Mouse (Mus musculus) hindbrain, postnatal 0 days (tissue): Measurements from ENCODE around the gene Fmo3. TPM values are rescaled to one million over a fixed set of nuclear protein-coding genes. Genes with fewer than 3 reads are reported as not detected.

Experiments
- ATAC-seq: fragments of 200-750 bp; cut with Nextera tagmentation; 2 replicates; pipeline ENCODE4 v1.8.0; 2017; ENCODE audit warnings: mild to moderate bottlenecking, moderate TSS enrichment, moderate library complexity
- DNase-seq: peaks from one replicate; pipeline ENCODE4 v3.0.0-alpha.2; 2015; ENCODE audit warnings: low spot score
- H3K27ac ChIP-seq: fragments of 300-500 bp; sonication (generic); 2 replicates; pipeline ENCODE4 v1.5.1; 2014; ENCODE audit warnings: mild to moderate bottlenecking
- H3K27me3 ChIP-seq: fragments of 300-500 bp; sonication (generic); 2 replicates; pipeline ENCODE4 v1.6.1; 2014; ENCODE audit warnings: low read length, mixed read lengths; ENCODE audit not compliant: insufficient read depth
- H3K36me3 ChIP-seq: fragments of 300-500 bp; sonication (generic); 2 replicates; pipeline ENCODE4 v1.6.1; 2014; ENCODE audit warnings: low read length, mixed read lengths; ENCODE audit not compliant: insufficient read depth
- H3K4me1 ChIP-seq: fragments of 300-500 bp; sonication (generic); 2 replicates; pipeline ENCODE4 v1.6.1; 2014; ENCODE audit warnings: antibody characterized with exemption, low read length, mixed read lengths; ENCODE audit not compliant: insufficient read depth
- H3K4me2 ChIP-seq: fragments of 300-500 bp; sonication (generic); 2 replicates; pipeline ENCODE4 v1.6.1; 2014; ENCODE audit warnings: low read depth, mild to moderate bottlenecking, low read length, moderate library complexity, mixed read lengths
- H3K4me3 ChIP-seq: fragments of 300-500 bp; sonication (generic); 2 replicates; pipeline ENCODE4 v1.5.1; 2014; ENCODE audit warnings: low read length
- H3K9ac ChIP-seq: fragments of 300-500 bp; sonication (generic); replicated peaks from 2 replicates; pipeline ENCODE4 v1.6.1; 2014; ENCODE audit warnings: mild to moderate bottlenecking, low read length, moderate library complexity, mixed read lengths
- H3K9me3 ChIP-seq: fragments of 300-500 bp; sonication (generic); 2 replicates; pipeline ENCODE4 v1.6.1; 2016; ENCODE audit warnings: low read length, mixed read lengths
- CTCF ChIP-seq: IDR thresholded peaks from 2 replicates; pipeline ENCODE4 v1.5.1; 2016; ENCODE audit warnings: antibody characterized with exemption, control low read depth, low read depth
- WGBS: fragments of 180-500 bp; shearing (Covaris S2); extraction: QIAGEN DNeasy Blood & Tissue Kit; methylation state at CpG from one replicate; pipeline ENCODE4 v1.1.7; 2014; 5-methylcytosine and 5-hydroxymethylcytosine counted together
- polyA plus RNA-seq: library from polyadenylated mRNA; unstranded; fragments of >200 nt; fragmentation: Nextera tagmentation; extraction: Ambion mirVana; gene quantifications from 2 replicates; pipeline ENCODE4 v1.2.1, GENCODE M21; 2015
- total RNA-seq: library from RNA; depleted of rRNA; stranded (reverse); fragments of >200 nt; gene quantifications from 2 replicates; pipeline ENCODE4 v1.2.3, GENCODE M21; 2014

Gene Fmo3
- total and polyA plus RNA-seq, 2 experiments from 2014 or later: not detected

DNA sequence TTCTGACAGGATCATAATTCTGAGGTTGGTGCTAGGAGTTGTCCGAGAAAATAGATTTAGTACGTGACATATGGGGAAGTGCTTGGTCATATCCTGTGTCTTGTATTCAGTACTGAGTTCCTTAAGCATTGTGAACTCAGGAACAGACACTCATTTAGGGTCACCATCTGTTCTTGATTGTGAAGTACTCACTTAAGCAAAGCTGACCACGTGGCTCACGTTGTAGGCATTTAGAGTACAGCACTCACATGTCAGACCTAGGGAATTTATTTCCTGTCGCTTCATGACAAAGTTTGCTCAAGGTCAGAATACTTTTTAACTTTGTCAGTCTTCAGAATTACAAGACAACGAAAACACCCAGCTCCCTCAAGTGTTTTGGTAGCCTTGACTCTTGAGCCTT, 40.6 kb downstream of the Fmo3 start:
- TF ChIP-seq CTCF: no peak
- WGBS: 76% methylated on average over 6 of the region's 6 CpGs
- no peaks in the 10 kb centered on the region for H3K9me3 ChIP-seq

DNA sequence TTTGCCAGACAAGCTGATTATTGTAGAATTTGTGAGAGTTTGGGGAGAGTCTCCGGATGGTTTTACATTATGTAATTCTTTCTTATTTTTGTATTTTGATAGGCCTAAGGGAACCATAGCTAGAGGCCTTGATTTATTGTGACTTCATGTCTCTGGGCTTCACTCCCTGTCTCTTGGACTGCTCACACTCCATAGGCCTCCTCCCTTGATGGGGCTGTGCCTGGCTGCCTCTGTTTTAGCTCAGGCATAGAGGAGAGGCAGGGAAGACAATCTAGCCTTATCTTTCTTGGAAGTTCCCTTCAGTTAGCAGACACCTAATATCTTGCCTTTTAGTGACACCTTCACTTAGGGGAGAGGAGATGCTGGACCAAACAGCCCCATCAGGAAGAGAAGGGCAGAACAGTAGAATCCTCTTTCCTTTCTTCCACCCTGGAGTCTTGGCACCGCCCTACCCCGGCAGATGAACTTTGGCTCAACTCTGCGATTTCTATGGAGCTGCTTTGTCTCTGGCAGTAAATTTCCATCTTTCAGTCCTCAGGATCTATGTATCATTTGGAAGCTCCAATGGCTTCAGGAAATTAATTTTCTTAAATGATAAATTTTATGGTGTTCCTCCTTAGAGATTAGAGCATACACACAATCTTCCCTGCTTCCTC, 45.5 kb downstream of the Fmo3 start:
- no peaks in the 10 kb centered on the region for H3K27me3 ChIP-seq
- WGBS: 79% methylated on average over 4 of the region's 4 CpGs
- H3K9me3 ChIP-seq: no peaks in the 10 kb centered on the region
- TF ChIP-seq CTCF: no peak
- H3K4me1 ChIP-seq: no peaks in the 10 kb centered on the region
- H3K36me3 ChIP-seq: no peaks in the 10 kb centered on the region
- H3K4me3 ChIP-seq: no peak overlapping the region
- ATAC-seq (no peak), DNase-seq (no peak)
- H3K27ac ChIP-seq: no peak overlapping the region
- no peak overlapping the region for H3K9ac ChIP-seq
- H3K4me2 ChIP-seq: no peak overlapping the region

More for the DNA sequence above, 40.6 kb downstream of the Fmo3 start:
- DNase-seq (no peak), ATAC-seq (no peak)
- no peak overlapping the region for H3K27ac ChIP-seq
- no peaks in the 10 kb centered on the region for H3K4me1 ChIP-seq
- no peak overlapping the region for H3K4me3 ChIP-seq
- H3K4me2 ChIP-seq: no peak overlapping the region
- no peak overlapping the region for H3K9ac ChIP-seq
- H3K36me3 ChIP-seq: no peaks in the 10 kb centered on the region
- no peaks in the 10 kb centered on the region for H3K27me3 ChIP-seq

DNA sequence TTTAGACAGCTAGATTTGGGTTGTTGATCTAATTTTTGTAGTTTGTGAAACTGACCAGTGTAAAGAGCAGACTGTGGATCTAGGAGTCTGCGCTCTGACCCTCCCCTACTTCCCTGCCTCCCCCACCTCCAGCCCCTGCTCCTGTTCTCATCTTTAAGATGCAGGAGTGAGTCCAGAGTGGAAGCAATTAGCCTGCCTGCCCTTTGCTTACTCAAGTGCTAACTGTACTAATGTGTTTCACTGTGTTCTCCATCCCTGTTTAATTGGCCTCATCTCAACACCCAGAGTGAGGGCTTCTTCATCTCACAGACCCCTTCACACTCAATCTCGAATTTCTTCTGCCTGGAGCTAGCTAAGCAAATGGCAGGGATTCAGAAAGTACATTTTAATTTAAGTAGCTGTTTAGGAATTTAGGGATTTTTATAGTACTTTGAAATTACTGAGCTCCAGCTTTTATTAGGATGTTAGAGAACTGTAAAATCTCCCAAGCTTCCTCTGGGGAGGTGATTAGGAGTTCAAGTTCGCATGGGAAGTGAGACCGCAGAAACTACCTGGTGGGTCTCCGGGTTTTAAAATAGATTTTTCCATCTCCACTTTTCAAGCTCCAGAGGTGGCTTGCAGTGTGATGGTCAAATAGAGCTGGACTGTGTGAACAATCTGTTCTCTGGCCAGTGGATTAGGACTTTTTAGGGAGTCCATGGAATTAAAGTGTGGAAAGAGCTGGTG, 46.2 kb downstream of the Fmo3 start:
- Histone ChIP-seq H3K36me3 (no peaks in the 10 kb centered on the region), H3K9me3 (no peaks in the 10 kb centered on the region), H3K4me2 (no peak overlapping the region), H3K27me3 (no peaks in the 10 kb centered on the region), H3K27ac (no peak overlapping the region), H3K4me1 (no peaks in the 10 kb centered on the region), H3K9ac (no peak overlapping the region), H3K4me3 (no peak overlapping the region)
- no peak for TF ChIP-seq CTCF
- 78% methylated on average over 5 of the region's 5 CpGs for WGBS
- no peak for ATAC-seq
- no peak for DNase-seq

DNA sequence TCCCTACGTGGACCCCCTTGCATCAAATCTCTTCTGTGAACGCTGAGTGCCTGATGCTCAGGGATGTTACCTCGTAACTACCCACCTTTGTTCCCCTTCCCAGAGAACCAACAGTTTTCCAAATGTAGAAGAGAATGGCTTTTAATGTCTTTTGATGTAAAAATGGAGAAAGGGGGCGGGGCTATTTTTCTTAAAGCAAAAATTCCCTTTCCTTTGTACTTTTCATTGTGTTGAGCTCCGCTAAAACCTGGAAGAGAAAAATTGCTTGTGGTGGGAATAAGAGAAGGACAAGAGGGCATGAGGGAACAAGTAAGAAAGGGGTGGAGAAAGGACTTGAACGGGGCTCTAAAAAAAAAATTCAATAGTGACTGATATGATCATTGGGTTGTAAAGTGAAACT, 46.9 kb downstream of the Fmo3 start, which contains the start of gene Fmo6:
Gene Fmo6, minus strand, starts transcription at position 101 of the 400 bp plus-strand sequence.
- no peaks in the 10 kb centered on the region for H3K27me3 ChIP-seq
- WGBS: 88% methylated on average over 6 of the region's 6 CpGs
- no peak within 1 kb of the TSS for H3K27ac ChIP-seq
- no peaks in the 10 kb centered on the region for H3K9me3 ChIP-seq
- no peak within 1 kb of the TSS for H3K4me2 ChIP-seq
- DNase-seq (no peak), ATAC-seq (no peak)
- H3K4me3 ChIP-seq: no peak within 1 kb of the TSS
- TF ChIP-seq CTCF: no peak
- no peaks in the 10 kb centered on the region for H3K36me3 ChIP-seq
- no peaks in the 10 kb centered on the region for H3K4me1 ChIP-seq
- no peak within 1 kb of the TSS for H3K9ac ChIP-seq

DNA sequence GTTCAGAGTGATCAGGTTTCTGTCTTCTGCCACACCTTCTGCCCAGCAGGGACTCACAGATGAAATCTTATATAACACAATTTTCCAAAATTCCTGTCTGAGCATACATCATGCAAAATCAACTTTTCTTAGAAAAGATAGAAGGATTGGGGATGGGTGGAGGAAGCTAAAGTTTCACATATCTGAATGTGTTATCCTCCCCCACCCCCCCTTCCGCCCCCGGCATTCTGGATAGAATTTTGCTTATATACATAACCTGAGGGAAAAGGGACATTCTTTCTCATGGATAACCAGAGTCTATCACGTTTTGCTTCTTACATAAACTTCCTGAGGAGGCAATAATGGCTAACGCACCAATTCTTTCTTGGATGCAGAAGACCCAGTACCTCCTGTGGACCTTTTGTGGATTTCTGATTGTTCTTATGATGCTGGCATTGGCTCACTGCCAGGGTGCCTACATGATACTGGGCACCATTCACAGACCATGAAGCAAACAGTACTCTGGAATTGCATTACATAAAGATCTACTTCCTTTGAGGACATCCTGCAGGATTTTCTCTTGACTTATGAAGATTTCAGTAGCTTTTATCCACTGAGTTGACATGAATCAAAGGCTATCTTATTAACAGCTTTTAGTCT, 49.8 kb downstream of the Fmo3 start:
- Histone ChIP-seq H3K4me1 (no peaks in the 10 kb centered on the region), H3K9ac (no peak overlapping the region), H3K36me3 (no peaks in the 10 kb centered on the region), H3K4me2 (no peak overlapping the region), H3K27ac (no peak overlapping the region), H3K27me3 (no peaks in the 10 kb centered on the region), H3K9me3 (no peaks in the 10 kb centered on the region), H3K4me3 (no peak overlapping the region)
- no peak for TF ChIP-seq CTCF
- WGBS: 70% methylated on average over 4 of the region's 4 CpGs
- ATAC-seq (no peak), DNase-seq (no peak)

DNA sequence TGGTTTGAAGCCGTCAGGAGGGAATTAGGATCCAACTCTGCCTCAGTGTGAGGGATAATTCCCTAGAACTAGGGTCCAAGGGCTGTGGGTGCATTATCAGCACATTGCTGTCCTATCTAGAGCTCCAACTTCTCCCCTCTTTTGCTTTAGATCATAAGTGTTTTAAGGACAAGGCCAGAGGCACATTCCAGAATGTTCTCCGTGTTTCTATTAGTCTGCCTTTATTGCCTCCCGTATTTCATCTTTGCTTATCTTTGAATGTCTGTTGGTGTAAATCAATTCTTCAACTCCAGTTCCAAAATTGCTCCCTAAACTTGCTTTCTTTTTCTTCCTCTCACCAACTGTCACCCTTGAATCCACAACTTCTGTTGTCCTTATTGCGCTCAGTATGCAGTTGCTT, 51.9 kb downstream of the Fmo3 start:
- TF ChIP-seq CTCF: no peak
- DNase-seq: no peak

DNA sequence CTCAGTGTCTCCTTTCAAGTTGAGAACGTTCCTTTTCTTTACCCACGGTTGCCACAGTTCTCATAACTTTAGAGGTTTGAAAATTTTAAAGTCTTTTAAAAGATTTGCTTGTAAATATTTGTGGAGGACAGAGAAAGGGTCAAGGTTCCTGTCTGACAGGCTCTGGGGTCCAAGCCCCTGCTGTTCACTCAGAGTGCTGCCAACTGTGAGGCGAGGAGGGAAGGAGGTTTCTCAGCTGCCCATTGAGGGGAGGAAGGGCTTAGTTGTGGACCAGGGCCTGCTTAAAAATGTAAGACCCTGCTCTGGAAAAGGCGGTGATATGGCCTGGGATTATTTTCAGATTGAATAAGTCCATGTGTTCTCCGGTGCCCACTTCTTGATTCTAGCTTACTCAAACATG, 52.4 kb downstream of the Fmo3 start:
- Histone ChIP-seq H3K4me2 (no peak overlapping the region), H3K27ac (no peak overlapping the region), H3K9ac (no peak overlapping the region), H3K36me3 (no peaks in the 10 kb centered on the region), H3K4me3 (no peak overlapping the region), H3K27me3 (no peaks in the 10 kb centered on the region), H3K9me3 (no peaks in the 10 kb centered on the region), H3K4me1 (no peaks in the 10 kb centered on the region)
- DNase-seq (no peak), ATAC-seq (no peak)
- 82% methylated on average over 5 of the region's 5 CpGs for WGBS
- TF ChIP-seq CTCF: no peak

More for the DNA sequence above, 51.9 kb downstream of the Fmo3 start:
- no peaks in the 10 kb centered on the region for H3K9me3 ChIP-seq
- no peak overlapping the region for H3K27ac ChIP-seq
- H3K9ac ChIP-seq: no peak overlapping the region
- H3K4me3 ChIP-seq: no peak overlapping the region
- no peak overlapping the region for H3K4me2 ChIP-seq
- 90% methylated on average over 4 of the region's 4 CpGs for WGBS
- ATAC-seq: no peak
- no peaks in the 10 kb centered on the region for H3K27me3 ChIP-seq
- no peaks in the 10 kb centered on the region for H3K4me1 ChIP-seq
- H3K36me3 ChIP-seq: no peaks in the 10 kb centered on the region
